Mouse (Mus musculus) brain, adult 2 months (tissue): ENCODE measurements around the gene Sspn.

Experiments used
- DNase-seq: peaks from one replicate; pipeline ENCODE4 v3.0.0; 2011; ENCODE audit warnings: low read depth, low spot score

Sspn gene

GRCm38 (mm10) chr6:146010093-146010764 lies 78.8 kb downstream of the Sspn start:
- peak; percentile 79 for DNase-seq

GRCm38 (mm10) chr6:146014312-146014711 lies 82.9 kb downstream of the Sspn start:
- DNase-seq = no peak
